7 mouse cellular contexts compared by ENCODE assay signal in genomic region chr12:20232746-20233453, GRCm38 (mm10).
A peak's percentile ranks its signal among the peaks of the same experiment; 100 is the strongest.
DNase-seq lines count a peak whose midpoint lies in the region; ATAC-seq lines count a peak whose summit lies in the region.

No protein-coding gene starts in this region.

- peak; percentile 5 for DNase-seq in urinary bladder, postnatal 14 days (ENCODE audit: low spot score)
- no peak for DNase-seq in urinary bladder, adult 18-20 months (ENCODE audit: low spot score in 2 of 2)
- DNase-seq in forebrain, embryonic 10.5 days (ENCODE audit: extremely low spot score, low spot score) = peak; percentile 36
- no peak for DNase-seq in Muller cell, postnatal 12 days (ENCODE audit: inconsistent ontology term)

- no peak overlapping the region for H3K27ac ChIP-seq in forebrain, embryonic 10.5 days
- H3K27ac ChIP-seq in hindbrain, embryonic 15.5 days (replicated peaks) = no peak overlapping the region
- H3K27ac ChIP-seq in stomach, embryonic 16.5 days (ENCODE audit: low read length) = no peak overlapping the region

- ATAC-seq in hindbrain, embryonic 15.5 days (ENCODE audit: low FRiP score, low read depth) = peak; percentile 65; the same call in 1 of the 2 replicates
- ATAC-seq in megakaryocyte-erythroid progenitor cell, adult 5-6 weeks (replicated peaks; ENCODE audit: low FRiP score, low TSS enrichment, poor library complexity, severe bottlenecking) = peak; percentile 54; the same call in 1 of the 2 replicates
- peak; percentile 51 for ATAC-seq in stomach, embryonic 16.5 days (ENCODE audit: insufficient read depth, low FRiP score)

- H3K27me3 ChIP-seq in forebrain, embryonic 10.5 days (ENCODE audit: poor library complexity, severe bottlenecking) = peaks cover 56% of the 10 kb centered on the region
- H3K27me3 ChIP-seq in hindbrain, embryonic 15.5 days = no peaks in the 10 kb centered on the region
- H3K27me3 ChIP-seq in stomach, embryonic 16.5 days (ENCODE audit: control insufficient read depth, insufficient read depth, low read length) = no peaks in the 10 kb centered on the region

- no peak overlapping the region for H3K4me3 ChIP-seq in forebrain, embryonic 10.5 days
- no peak overlapping the region for H3K4me3 ChIP-seq in hindbrain, embryonic 15.5 days
- no peak overlapping the region for H3K4me3 ChIP-seq in stomach, embryonic 16.5 days (replicated peaks; ENCODE audit: low read length)

- no peak overlapping the region for H3K9ac ChIP-seq in hindbrain, embryonic 15.5 days
- no peak overlapping the region for H3K9ac ChIP-seq in stomach, embryonic 16.5 days (ENCODE audit: low read length)

- H3K4me1 ChIP-seq in forebrain, embryonic 10.5 days = no peaks in the 10 kb centered on the region
- no peaks in the 10 kb centered on the region for H3K4me1 ChIP-seq in hindbrain, embryonic 15.5 days (replicated peaks)
- no peaks in the 10 kb centered on the region for H3K4me1 ChIP-seq in stomach, embryonic 16.5 days (ENCODE audit: control insufficient read depth, insufficient read depth, low read length)

- no peak overlapping the region for H3K4me2 ChIP-seq in hindbrain, embryonic 15.5 days
- H3K4me2 ChIP-seq in stomach, embryonic 16.5 days (ENCODE audit: low read depth, low read length) = no peak overlapping the region

- H3K9me3 ChIP-seq in forebrain, embryonic 10.5 days = peaks cover 74% of the 10 kb centered on the region
- peaks cover 62% of the 10 kb centered on the region for H3K9me3 ChIP-seq in hindbrain, embryonic 15.5 days
- H3K9me3 ChIP-seq in stomach, embryonic 16.5 days (replicated peaks; ENCODE audit: control insufficient read depth, low read length) = peaks cover 63% of the 10 kb centered on the region

- H3K36me3 ChIP-seq in forebrain, embryonic 10.5 days (replicated peaks) = peaks cover 46% of the 10 kb centered on the region
- peaks cover 12% of the 10 kb centered on the region for H3K36me3 ChIP-seq in hindbrain, embryonic 15.5 days
- peaks cover 29% of the 10 kb centered on the region; the same call in 1 of the 2 replicates for H3K36me3 ChIP-seq in stomach, embryonic 16.5 days (ENCODE audit: control insufficient read depth, insufficient read depth, low read length)

- WGBS in forebrain, embryonic 10.5 days = 67% methylated on average over 32 of the region's 32 CpGs
- 66% methylated on average over 32 of the region's 32 CpGs for WGBS in hindbrain, embryonic 15.5 days
- WGBS in stomach, embryonic 16.5 days = 67% methylated on average over 32 of the region's 32 CpGs

Comparison
In these comparisons a context has a peak if more than half of its experiments do, and no peak if none do; other contexts are left out.
1. DNase-seq: peak in urinary bladder, postnatal 14 days (single experiment) and forebrain, embryonic 10.5 days (single experiment); none in urinary bladder, adult 18-20 months (0 of 2) and Muller cell, postnatal 12 days (single experiment).
2. Peak in every context shown above with its lines, with median percentiles within 50 percentile points of each other: ATAC-seq.